Comparison of ENCODE assay signal across 17 mouse cellular contexts in genomic region chr19:18969386-18969785, GRCm38 (mm10).
DNase-seq lines count a peak whose midpoint lies in the region; ATAC-seq lines count a peak whose summit lies in the region.
"Had no signal": no experiment of that assay in that cellular context is flagged by ENCODE, and none has a peak within 500 bp of the region (broad histone marks: within the 10 kb centered on the region; RNA-seq: fewer than 3 reads in every experiment).

No protein-coding gene starts in this region.

- no peak overlapping the region; the same call in 1 of the 2 replicates for H3K4me2 ChIP-seq in hindbrain, embryonic 13.5 days
- H3K4me2 ChIP-seq in midbrain, embryonic 14.5 days (ENCODE audit: low read length) = peak overlapping the region; percentile 14; the same call in 1 of the 2 replicates
- H3K4me2 ChIP-seq: liver, embryonic 11.5 days; lung, embryonic 14.5 days had no signal

- H3K9me3 ChIP-seq in hindbrain, embryonic 13.5 days = no peaks in the 10 kb centered on the region
- H3K9me3 ChIP-seq in midbrain, embryonic 14.5 days (ENCODE audit: control insufficient read depth, low read length) = no peaks in the 10 kb centered on the region
- H3K9me3 ChIP-seq: heart, embryonic 10.5 days had no signal

- intact Hi-C loops in heart, postnatal 14 days (cut with DNase I) = no loop called here

- H3K27ac ChIP-seq in hindbrain, embryonic 13.5 days = no peak overlapping the region
- H3K27ac ChIP-seq in midbrain, embryonic 14.5 days (replicated peaks; ENCODE audit: low read depth, low read length) = no peak overlapping the region
- H3K27ac ChIP-seq: heart, embryonic 10.5 days had no signal

- H3K36me3 ChIP-seq in hindbrain, embryonic 13.5 days = no peaks in the 10 kb centered on the region
- H3K36me3 ChIP-seq in midbrain, embryonic 14.5 days (ENCODE audit: control insufficient read depth, insufficient read depth, low read length) = no peaks in the 10 kb centered on the region
- H3K36me3 ChIP-seq: heart, embryonic 10.5 days had no signal

- no peak overlapping the region for H3K9ac ChIP-seq in hindbrain, embryonic 13.5 days
- H3K9ac ChIP-seq in midbrain, embryonic 14.5 days (replicated peaks; ENCODE audit: low read length) = no peak overlapping the region
- H3K9ac ChIP-seq: lung, embryonic 14.5 days had no signal

- no peak overlapping the region for H3K4me3 ChIP-seq in hindbrain, embryonic 13.5 days
- H3K4me3 ChIP-seq in midbrain, embryonic 14.5 days (replicated peaks; ENCODE audit: low read depth, low read length) = no peak overlapping the region
- H3K4me3 ChIP-seq: heart, embryonic 10.5 days had no signal

- peak; percentile 72 for ATAC-seq in hindbrain, embryonic 13.5 days (ENCODE audit: low FRiP score)
- peak; percentile 71; the same call in 1 of the 2 replicates for ATAC-seq in midbrain, embryonic 14.5 days (ENCODE audit: low FRiP score, low TSS enrichment)
- no peak for ATAC-seq in erythroid progenitor cell, adult 5-6 weeks (replicated peaks; ENCODE audit: low FRiP score, poor library complexity, severe bottlenecking)

- H3K27me3 ChIP-seq in hindbrain, embryonic 13.5 days = no peaks in the 10 kb centered on the region
- no peaks in the 10 kb centered on the region for H3K27me3 ChIP-seq in midbrain, embryonic 14.5 days (ENCODE audit: control insufficient read depth, insufficient read depth, low read length)

- WGBS in hindbrain, embryonic 13.5 days = 18% methylated on average over 8 of the region's 8 CpGs
- 7% methylated on average over 8 of the region's 8 CpGs for WGBS in midbrain, embryonic 14.5 days

- peak; percentile 30 for DNase-seq in 3T3-L1 (ENCODE audit: low read depth, low spot score)
- peak; percentile 91 for DNase-seq in Muller cell, postnatal 12 days (ENCODE audit: inconsistent ontology term)
- peak; percentile 57 for DNase-seq in midbrain, embryonic 14.5 days
- DNase-seq in layer of hippocampus, adult 18-20 months (ENCODE audit: low spot score in 2 of 2) = no peak
- DNase-seq in heart, postnatal 14 days = no peak
- DNase-seq: cerebellum, adult 11-12 months; gastrocnemius, postnatal 25 days; heart, postnatal 36 days; kidney, adult 11 months; kidney, postnatal 25 days; lung, embryonic 14.5 days; right cerebral cortex, postnatal 4 days; thymus, adult 2 months had no signal

- peaks cover 4% of the 10 kb centered on the region for H3K4me1 ChIP-seq in hindbrain, embryonic 13.5 days (replicated peaks)
- no peaks in the 10 kb centered on the region for H3K4me1 ChIP-seq in midbrain, embryonic 14.5 days (ENCODE audit: control insufficient read depth, insufficient read depth, low read length)

Comparison
In these comparisons a context has a peak if more than half of its experiments do, and no peak if none do; other contexts are left out.
1. DNase-seq: peak in 3T3-L1 (single experiment), Muller cell, postnatal 12 days (single experiment) and midbrain, embryonic 14.5 days (single experiment); none in layer of hippocampus, adult 18-20 months (0 of 2) and heart, postnatal 14 days (0 of 2).